Mouse (Mus musculus): ENCODE results near the gene Defb13.
A peak's percentile ranks its signal among the peaks of the same experiment; 100 is the strongest.
"Not testable (repeated sequence)": the region's sequence is repeated elsewhere in the genome, so short reads cannot be mapped to it uniquely, and the experiment has no call there.

Defb13 gene

DNA sequence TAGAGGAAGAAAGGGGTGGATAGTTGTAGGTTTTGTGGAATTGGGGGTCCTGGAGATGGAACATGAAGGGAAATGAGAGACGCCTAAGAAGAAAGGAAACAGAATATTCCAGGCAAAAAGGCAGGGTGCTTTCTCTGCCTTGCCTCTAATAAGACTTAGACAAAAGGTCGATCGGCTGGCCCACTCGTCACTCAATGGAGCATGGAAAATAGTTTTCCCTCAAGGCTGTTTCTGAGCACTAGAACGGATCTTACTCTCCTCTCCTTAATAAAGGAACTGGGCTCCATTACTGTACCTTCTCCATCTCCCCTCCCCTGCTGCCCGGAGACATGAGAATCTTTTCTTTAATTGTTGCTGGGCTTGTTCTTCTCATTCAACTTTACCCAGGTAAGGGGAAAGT, at the start of gene Defb13:
TSS of gene Defb13 (plus strand) at position 301 of the 400 bp plus-strand sequence.
- no peak for DNase-seq (ENCODE audit: low read depth, low spot score)

DNA sequence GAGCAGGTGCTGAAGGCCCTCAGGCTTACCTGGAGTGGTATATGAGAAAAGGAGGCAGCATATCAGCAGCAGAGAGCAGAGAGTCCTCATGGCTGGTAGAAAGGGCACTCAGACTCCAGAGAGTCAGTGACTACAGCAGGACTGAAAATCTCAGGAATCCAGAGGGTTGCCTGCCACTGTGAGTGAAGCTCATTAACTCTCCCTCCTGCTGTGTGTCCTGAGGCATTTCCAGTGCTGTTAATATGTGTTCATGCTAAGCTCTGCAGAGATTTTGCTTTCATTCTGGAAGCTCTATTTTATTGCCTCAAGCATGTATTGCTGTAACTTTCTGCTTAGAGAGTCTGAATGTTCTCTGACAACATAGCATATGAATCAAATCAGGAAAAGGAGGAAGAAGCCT, 40.3 kb upstream of the Defb13 start, which contains the start of gene Defb11:
TSS of gene Defb11 (minus strand) at position 123 of the 400 bp plus-strand sequence.
- peak; percentile 9 for DNase-seq (ENCODE audit: low read depth, low spot score)

DNA sequence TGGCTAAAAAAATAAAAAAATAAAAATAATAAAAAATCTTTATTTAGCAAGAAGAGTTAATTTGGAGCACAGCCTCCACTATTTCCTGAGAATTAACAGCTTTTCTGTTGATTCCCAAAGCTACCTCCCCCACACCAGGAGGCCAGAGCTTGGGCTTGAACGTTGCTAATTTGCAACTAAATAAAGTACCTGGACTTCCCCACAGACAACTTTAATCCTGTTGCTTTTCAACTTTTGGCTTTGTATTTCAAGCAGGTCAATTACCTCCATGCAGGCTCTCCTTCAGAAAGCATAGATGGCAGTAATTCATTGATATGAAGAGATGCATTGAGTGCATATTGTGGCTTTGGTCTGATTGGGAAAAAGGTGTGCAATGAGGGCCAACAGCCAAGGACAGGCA, 34.6 kb upstream of the Defb13 start:
- DNase-seq (ENCODE audit: low read depth, low spot score): no peak

DNA sequence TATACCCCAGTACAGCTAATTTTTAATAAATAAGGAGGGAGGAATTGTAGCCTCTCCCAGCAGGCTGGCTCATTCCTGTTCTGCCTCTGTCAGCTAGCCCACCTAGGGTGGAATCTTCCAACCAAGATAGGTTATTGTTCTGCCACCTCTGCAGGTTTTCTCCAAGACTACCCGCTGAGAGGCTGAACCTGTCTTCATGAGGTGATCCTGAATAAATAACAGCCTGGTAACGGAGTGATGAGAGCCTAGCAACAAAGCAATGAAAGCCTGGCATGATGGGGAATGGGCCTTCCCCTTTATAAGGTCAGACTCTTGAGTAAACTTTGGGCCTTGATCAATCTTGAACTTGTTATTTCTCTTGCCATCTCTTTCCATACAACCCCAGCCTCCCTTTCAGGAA, 34.0 kb upstream of the Defb13 start:
- DNase-seq (ENCODE audit: low read depth, low spot score): no peak

DNA sequence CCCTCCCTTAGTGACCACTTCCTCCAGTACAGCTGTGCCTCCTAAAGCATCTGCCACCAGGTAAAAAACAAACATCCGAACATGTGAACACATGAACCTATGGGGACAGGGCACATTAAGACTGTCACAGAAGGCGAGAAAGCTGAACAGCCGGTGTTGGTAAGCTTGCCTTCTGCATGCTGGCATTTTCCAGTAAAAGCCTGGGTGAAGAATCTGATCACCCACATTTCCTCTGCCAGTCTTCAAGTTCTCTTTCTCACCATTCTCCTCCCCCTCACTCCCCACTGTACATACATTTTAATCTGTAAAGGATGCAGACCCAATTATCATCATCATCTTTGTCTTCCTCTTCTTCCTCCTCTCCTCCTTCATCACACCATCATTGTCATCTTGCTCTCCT, 30.9 kb upstream of the Defb13 start:
- peak; percentile 37 for DNase-seq (ENCODE audit: low read depth, low spot score)

DNA sequence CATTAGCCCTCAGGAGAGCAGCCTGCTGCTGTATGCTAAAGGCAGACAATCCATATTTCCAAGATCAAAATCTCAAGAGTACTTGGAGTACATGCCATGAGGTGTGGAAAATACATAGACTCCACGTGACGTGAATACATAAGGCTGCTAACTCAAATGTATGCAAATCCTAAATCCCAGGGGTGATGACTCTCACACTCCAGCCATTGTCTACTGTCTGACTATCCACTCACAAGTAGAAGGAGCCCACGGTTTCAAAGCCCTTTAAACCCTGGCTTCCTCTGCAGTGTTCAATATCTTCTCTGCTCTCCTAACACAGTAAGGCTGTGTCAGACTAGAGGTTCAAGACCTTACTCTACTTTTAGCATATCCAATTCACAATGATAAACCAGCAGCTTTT, 15.8 kb upstream of the Defb13 start:
- not testable (repeated sequence) for DNase-seq (ENCODE audit: low read depth, low spot score)

DNA sequence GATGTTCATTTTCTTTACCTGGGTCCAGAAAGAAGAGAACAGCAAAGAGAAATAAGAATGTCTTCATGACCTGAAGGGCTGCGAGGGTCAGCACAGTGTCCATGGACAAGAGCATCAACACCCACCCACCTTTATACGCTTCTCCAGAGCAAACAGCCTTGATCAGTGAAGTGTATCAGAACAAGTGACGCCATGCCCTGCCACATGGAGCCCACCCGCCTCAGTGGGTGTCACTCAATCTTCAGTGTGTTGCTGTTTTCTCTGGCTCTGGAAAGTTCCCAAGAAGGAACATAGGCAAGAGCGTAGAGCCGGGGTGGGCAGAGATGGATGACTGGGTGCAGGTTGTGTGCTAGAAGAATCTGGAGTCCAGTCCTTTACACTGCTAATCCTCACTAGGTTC, 14.0 kb upstream of the Defb13 start, which contains the start of gene Defb15:
TSS of gene Defb15 (minus strand) at position 101 of the 400 bp plus-strand sequence.
- DNase-seq (ENCODE audit: low read depth, low spot score): no peak

DNA sequence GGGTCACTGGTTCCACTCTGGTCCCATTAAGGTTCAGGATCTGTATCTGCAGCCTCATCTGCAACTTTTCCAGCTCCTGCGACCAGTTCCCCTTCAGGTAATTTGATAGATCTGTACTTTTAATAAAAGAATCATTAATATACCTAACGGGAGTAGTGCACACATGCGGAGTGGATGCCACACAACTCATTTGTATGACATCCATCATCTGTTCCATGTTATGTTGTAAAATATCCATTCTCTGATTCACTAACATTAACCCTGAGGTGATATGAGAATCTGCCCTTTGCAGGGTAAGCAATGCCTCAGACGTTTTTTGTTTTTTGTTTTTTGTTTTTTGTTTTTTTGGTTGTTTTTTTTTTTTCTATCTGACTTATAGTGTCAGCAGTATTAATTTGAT, 8.5 kb upstream of the Defb13 start, which contains the start of gene Defb35:
TSS of gene Defb35 (plus strand) at position 301 of the 400 bp plus-strand sequence.
- DNase-seq (ENCODE audit: low read depth, low spot score): not testable (repeated sequence)

DNA sequence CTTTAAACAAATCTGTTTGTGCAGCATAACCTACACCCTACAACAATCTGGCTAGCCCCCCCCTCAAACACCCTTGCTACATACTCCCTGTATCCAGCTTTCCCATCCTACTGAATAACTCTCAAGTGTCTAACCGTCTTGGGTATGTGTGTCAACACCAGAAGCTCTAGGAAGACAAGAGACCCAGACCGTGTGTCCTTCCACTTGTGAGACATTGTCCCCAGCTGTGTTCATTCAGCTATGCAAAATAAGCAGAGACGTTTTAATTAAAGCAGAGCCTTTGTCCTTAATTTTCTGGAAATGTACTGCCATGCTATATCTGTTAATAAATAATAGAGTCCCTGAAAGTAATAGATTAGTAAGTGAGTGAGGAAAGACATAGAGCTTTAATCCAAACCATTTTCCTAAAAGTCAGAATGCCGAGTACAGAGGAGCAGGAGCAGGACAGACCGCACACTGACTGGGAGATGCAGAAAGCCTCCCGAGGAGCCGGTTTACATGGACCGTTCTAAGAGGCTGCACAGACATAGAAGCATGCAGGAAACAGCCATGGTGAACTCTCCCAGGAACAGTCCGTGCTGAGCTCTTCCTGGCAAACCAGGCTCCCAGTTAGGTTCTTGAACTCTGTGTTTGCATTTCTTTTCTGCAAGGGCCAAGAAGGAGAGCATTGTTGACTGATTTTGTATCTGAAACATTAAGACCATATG, 902 bp downstream of the Defb13 start:
- DNase-seq (ENCODE audit: low read depth, low spot score): no peak

DNA sequence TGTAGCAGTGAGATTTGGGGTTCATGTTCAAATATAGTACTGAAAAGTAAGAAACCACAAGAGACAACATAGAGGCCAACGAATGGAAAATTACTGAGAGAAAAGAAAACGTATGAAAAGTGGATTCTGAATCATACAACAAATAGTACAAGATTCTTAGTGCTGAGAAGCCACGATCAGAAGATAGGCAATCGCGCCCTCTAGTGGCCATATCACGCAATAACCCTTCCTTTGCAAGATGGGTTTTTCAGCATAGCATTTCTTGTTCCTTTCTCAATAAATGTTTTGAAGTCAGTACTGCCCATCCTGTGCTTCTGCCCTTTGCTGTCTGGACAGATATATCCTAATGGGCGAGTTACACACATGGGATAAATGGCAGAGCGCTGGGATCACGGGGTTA, 8.8 kb downstream of the Defb13 start:
- peak; percentile 67 for DNase-seq (ENCODE audit: low read depth, low spot score)

DNA sequence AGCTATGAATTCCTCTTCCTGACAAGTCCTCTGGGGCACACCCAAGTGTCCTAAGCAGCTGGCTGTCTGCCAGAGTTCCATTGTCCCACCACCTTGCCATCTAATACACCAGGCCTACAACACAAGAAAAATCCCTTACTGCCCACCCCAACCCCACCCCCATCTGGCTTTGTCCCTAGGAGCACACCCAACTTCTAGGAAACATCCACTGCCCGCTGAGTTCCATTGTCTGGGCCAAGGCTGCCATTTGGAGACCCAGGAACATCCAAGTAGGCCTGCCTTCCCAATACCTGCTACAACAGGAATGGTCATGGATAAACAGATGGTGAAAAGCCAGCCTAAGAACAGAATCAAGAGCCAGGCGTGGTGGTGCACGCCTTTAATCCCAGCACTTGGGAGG, 9.8 kb downstream of the Defb13 start:
- no peak for DNase-seq (ENCODE audit: low read depth, low spot score)

DNA sequence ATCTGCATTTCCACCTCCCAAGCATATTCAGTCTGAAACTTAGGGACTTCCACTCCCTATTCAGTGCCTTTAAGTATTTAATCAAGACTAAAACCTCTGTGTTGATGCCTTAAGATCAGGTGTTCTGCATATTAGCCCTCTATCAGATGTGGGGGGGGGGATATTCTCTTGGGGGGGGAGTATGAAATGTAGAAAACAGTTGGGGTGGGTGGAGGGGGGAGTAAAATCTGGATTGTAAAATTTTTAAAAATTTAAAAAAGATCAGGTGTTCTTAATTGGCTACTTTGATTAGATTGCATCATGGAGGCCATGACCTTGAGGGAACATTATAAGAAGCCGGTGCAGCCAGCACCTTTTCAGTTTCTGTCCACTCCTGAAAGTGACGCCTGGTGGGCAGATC, 11.9 kb downstream of the Defb13 start, which contains the start of gene Fam90a1a:
TSS of gene Fam90a1a (plus strand) at position 301 of the 400 bp plus-strand sequence.
- no peak for DNase-seq (ENCODE audit: low read depth, low spot score)

DNA sequence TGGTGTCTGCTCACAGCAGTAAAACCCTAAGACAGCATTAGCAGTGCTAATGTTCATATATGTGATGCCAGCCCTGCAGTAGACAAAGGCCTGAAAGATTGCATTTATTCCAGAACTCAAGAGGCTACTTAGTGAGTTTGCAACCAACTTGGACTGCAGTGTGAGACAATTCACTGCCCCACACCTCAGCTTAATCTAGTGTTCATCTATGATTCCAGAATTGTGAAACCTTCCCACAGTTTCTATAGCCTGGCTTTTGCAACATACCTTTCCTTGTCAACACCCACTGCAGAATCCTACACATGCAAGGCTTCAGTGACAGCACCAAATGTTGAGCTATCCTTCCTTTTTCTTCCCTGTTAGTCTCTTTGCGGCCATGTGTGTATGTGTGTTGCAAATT, 20.1 kb downstream of the Defb13 start:
- no peak for DNase-seq (ENCODE audit: low read depth, low spot score)

DNA sequence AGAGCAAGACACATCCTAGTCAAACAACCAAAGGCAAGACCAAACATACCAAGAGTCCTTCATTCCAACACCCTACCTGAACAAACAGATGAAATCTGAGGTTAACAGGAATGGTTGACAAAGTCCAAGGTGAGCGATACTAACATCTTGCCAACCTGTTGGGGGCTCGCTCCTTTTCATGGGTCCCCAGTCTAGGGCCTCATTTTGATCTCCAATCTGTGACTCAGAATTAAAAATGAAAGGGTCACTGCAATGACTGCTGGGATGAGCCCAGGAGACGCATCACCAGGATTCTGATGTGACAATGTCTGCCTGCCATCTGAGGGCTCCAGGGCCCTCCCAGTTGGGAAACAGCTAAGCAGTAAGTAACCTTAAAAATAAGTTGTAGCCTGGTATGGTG, 22.9 kb downstream of the Defb13 start, which contains the start of gene Ccdc70:
TSS of gene Ccdc70 (plus strand) at position 301 of the 400 bp plus-strand sequence.
- no peak for DNase-seq (ENCODE audit: low read depth, low spot score)

DNA sequence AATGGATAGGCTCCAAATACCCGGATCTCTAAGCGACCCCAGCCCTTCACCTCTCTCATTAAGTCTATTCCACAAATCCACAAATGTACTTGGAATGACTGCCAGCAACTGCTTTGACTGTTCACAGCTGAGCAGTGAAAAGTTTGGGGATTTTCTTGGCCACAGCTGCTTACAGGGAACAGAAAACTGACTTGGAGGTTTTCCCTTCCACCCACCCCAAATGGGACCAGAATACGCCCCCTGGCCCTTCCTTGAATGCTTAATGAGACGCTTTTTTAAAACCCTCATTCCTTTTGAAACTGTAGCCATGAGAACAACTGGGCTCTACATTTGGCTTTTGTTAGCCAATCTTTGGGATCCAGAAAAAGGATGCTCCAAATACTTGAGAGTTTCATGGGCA, 31.6 kb downstream of the Defb13 start:
- peak; percentile 28 for DNase-seq (ENCODE audit: low read depth, low spot score)

DNA sequence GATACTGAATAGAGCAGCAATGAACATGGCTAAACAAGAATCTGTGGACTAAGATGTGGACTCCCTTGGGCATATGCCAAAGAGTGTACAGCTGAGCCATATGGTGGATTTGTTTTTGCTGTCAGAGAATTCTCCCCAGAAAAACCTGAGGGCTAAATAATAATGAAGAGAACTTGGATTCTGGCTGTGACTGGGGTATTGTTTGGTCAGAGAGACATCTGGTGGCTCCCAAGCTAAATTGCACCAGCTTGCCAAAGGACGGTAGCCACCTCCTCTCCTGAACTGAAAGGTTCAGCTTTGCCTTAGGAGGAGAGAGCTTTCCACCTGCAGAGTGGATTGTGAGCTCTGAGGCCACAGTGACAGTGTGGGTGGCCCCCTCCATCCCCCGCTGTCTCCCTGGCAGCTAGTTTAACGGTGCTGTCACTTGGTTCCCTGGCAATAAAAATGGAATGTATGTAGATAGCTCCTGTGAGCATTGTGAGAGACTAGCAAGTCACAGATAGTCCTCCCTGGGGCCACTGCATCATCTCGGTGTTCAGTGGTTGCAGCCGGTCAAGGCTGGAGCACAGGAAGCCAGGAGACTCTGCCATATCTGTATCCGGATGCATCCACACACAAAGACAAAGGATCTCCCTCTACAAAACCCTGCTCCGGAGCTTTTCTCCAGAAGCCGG, 35.2 kb downstream of the Defb13 start:
- peak; percentile 81 for DNase-seq (ENCODE audit: low read depth, low spot score)

DNA sequence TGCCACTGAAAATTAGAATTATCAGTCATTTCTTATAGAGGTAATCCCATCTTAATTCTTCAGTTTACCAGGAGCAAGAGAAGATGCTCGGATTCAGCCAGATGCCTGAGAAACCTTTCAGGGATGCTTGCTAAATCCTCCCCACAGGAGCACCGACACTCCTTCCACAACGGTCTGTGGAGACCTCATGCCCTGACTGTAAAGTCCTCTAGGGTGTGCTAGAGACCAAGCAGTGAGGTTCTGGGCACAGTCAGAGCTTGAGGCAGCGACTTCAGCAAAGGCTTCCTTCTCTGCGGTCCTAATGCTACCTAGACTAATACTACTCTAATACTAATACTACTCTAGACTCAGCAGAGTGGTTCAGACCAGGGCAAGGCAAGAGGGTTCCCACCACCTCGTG, 45.6 kb downstream of the Defb13 start:
- peak; percentile 83 for DNase-seq (ENCODE audit: low read depth, low spot score)

DNA sequence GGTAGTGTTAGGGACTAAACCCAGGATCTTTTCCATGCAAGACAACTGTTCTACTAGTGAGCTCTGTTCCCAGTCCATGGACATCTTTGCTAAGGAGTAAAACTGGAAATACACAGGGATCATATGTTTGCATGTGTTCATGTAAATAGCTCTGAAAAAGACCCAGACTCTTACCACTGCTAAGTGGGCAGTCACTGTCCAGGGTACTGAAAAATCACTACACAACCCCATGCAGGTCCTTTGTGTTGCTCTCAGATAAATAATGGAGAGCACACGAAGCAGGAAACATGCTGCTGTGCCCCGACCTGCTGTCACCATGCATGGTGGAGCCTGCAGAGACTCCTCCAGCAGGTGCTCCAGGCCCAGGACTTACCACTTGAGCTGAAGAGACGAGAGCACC, 48.6 kb downstream of the Defb13 start:
- no peak for DNase-seq (ENCODE audit: low read depth, low spot score)
